Mouse (Mus musculus): Measurements from ENCODE around the gene Pacrg. TPM values are rescaled to one million over a fixed set of nuclear protein-coding genes. Genes with fewer than 3 reads are reported as not detected.

Pacrg gene
- polyA plus RNA-seq, 1 experiment, result 5.5 TPM

DNA sequence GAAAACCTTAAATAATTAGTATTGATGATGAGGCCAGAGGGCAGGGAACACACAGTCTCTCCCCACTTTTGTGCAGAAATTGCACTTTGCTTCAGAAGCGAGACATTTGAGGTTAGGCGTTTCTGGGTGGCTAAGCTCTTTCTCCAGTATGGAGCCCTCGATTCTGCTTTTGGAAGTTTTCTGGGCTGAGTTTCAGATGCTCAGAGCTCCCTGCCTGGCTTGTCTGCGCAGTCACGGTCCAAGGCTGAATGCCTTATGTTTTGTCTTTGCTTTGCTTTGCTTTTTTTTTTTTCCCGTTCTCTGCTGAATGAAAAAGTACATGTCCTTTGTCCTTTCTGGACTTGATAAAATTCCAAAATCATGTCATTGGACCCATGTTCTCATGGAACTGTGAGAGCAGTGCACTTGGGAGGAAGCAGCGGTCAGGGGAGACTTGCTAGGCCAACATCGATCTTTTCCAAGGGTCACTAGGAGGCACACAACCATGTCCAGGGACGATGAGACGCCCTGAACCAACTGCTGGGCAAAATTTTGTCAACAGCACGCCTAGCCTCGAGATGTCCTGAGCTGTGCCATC, 438.0 kb downstream of the Pacrg start:
- Histone ChIP-seq H3K79me3 (ENCODE audit: low read depth) (no peaks in the 10 kb centered on the region), H3K36me3 (ENCODE audit: control insufficient read depth, insufficient read depth) (no peaks in the 10 kb centered on the region), H3K79me2 (ENCODE audit: control insufficient read depth, insufficient read depth) (no peaks in the 10 kb centered on the region), H3K4me3 (ENCODE audit: insufficient read depth, poor library complexity, severe bottlenecking) (no peak overlapping the region), H3ac (ENCODE audit: control insufficient read depth, insufficient read length, low read depth) (no peak overlapping the region), H3K27me3 (ENCODE audit: control insufficient read depth, insufficient read depth, insufficient read length) (no peaks in the 10 kb centered on the region)
- TF ChIP-seq USF1 (IDR thresholded peaks at IDR 0.05; ENCODE audit: low read depth) (no peak), FOSL1 (IDR thresholded peaks at IDR 0.05; ENCODE audit: insufficient read depth, low read length, poor library complexity, severe bottlenecking) (no peak), MYOG (IDR thresholded peaks at IDR 0.05; ENCODE audit: control insufficient read depth, extremely low read depth, insufficient read length) (no peak), MAX (IDR thresholded peaks at IDR 0.05) (no peak), CTCF (IDR thresholded peaks at IDR 0.05; ENCODE audit: control insufficient read depth, insufficient read depth, insufficient read length) (no peak), CEBPB (IDR thresholded peaks at IDR 0.05; ENCODE audit: low read depth) (no peak), MYOD1 (IDR thresholded peaks at IDR 0.05; ENCODE audit: control insufficient read depth, insufficient read length, low read depth) (no peak)

GRCm38 (mm10) chr17:10401529-10401928, 438.6 kb downstream of the Pacrg start:
- H3K27me3 ChIP-seq (ENCODE audit: control insufficient read depth, insufficient read depth, insufficient read length), result no peaks in the 10 kb centered on the region
- no peak for TF ChIP-seq CEBPB (IDR thresholded peaks at IDR 0.05; ENCODE audit: low read depth)
- no peak for TF ChIP-seq CTCF (IDR thresholded peaks at IDR 0.05; ENCODE audit: control insufficient read depth, insufficient read depth, insufficient read length)
- TF ChIP-seq USF1 (IDR thresholded peaks at IDR 0.05; ENCODE audit: low read depth), result no peak

GRCm38 (mm10) chr17:10399706-10400105, 440.4 kb downstream of the Pacrg start:
- H3K27me3 ChIP-seq (ENCODE audit: control insufficient read depth, insufficient read depth, insufficient read length), result no peaks in the 10 kb centered on the region
- no peaks in the 10 kb centered on the region for H3K36me3 ChIP-seq (ENCODE audit: control insufficient read depth, insufficient read depth)
- no peak overlapping the region for H3K4me3 ChIP-seq (ENCODE audit: insufficient read depth, poor library complexity, severe bottlenecking)
- H3K79me3 ChIP-seq (ENCODE audit: low read depth), result no peaks in the 10 kb centered on the region
- H3K79me2 ChIP-seq (ENCODE audit: control insufficient read depth, insufficient read depth), result no peaks in the 10 kb centered on the region
- H3ac ChIP-seq (ENCODE audit: control insufficient read depth, insufficient read length, low read depth), result no peak overlapping the region
- TF ChIP-seq FOSL1 (IDR thresholded peaks at IDR 0.05; ENCODE audit: insufficient read depth, low read length, poor library complexity, severe bottlenecking) (no peak), USF1 (IDR thresholded peaks at IDR 0.05; ENCODE audit: low read depth) (no peak), CEBPB (IDR thresholded peaks at IDR 0.05; ENCODE audit: low read depth) (no peak), MYOD1 (IDR thresholded peaks at IDR 0.05; ENCODE audit: control insufficient read depth, insufficient read length, low read depth) (no peak), CTCF (IDR thresholded peaks at IDR 0.05; ENCODE audit: control insufficient read depth, insufficient read depth, insufficient read length) (no peak), MAX (IDR thresholded peaks at IDR 0.05) (no peak), MYOG (IDR thresholded peaks at IDR 0.05; ENCODE audit: control insufficient read depth, extremely low read depth, insufficient read length) (no peak)

More at GRCm38 (mm10) chr17:10401529-10401928, 438.6 kb downstream of the Pacrg start:
- no peaks in the 10 kb centered on the region for H3K79me2 ChIP-seq (ENCODE audit: control insufficient read depth, insufficient read depth)
- no peaks in the 10 kb centered on the region for H3K79me3 ChIP-seq (ENCODE audit: low read depth)
- H3K36me3 ChIP-seq (ENCODE audit: control insufficient read depth, insufficient read depth), result no peaks in the 10 kb centered on the region
- no peak overlapping the region for H3K4me3 ChIP-seq (ENCODE audit: insufficient read depth, poor library complexity, severe bottlenecking)
- no peak overlapping the region for H3ac ChIP-seq (ENCODE audit: control insufficient read depth, insufficient read length, low read depth)

DNA sequence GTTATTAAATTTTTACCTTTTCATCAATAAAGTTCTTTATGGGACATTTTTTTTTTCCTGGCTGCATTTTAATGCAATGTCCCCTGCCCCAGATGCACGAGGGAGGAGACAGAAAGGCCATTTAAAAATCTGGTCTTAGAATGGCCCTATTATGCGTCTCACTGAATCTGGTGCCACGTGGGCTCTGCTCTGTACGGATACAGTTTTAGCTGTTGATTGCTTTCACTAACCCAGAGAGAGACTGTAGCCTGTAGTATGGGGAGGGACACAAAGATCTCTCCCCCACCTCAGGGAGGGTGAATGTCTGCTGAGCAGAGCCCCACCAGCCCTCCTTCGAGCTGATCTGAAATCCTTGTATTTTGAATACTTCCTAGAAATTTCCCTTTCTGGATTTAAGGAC, 441.2 kb downstream of the Pacrg start:
- no peaks in the 10 kb centered on the region for H3K79me2 ChIP-seq (ENCODE audit: control insufficient read depth, insufficient read depth)
- no peak for TF ChIP-seq FOSL1 (IDR thresholded peaks at IDR 0.05; ENCODE audit: insufficient read depth, low read length, poor library complexity, severe bottlenecking)
- no peak for TF ChIP-seq USF1 (IDR thresholded peaks at IDR 0.05; ENCODE audit: low read depth)
- no peak for TF ChIP-seq MAX (IDR thresholded peaks at IDR 0.05)
- no peak for TF ChIP-seq MYOG (IDR thresholded peaks at IDR 0.05; ENCODE audit: control insufficient read depth, extremely low read depth, insufficient read length)
- no peak for TF ChIP-seq CEBPB (IDR thresholded peaks at IDR 0.05; ENCODE audit: low read depth)
- no peak for TF ChIP-seq CTCF (IDR thresholded peaks at IDR 0.05; ENCODE audit: control insufficient read depth, insufficient read depth, insufficient read length)
- TF ChIP-seq MYOD1 (IDR thresholded peaks at IDR 0.05; ENCODE audit: control insufficient read depth, insufficient read length, low read depth), result no peak
- no peaks in the 10 kb centered on the region for H3K27me3 ChIP-seq (ENCODE audit: control insufficient read depth, insufficient read depth, insufficient read length)
- no peak overlapping the region for H3ac ChIP-seq (ENCODE audit: control insufficient read depth, insufficient read length, low read depth)
- no peak overlapping the region for H3K4me3 ChIP-seq (ENCODE audit: insufficient read depth, poor library complexity, severe bottlenecking)
- no peaks in the 10 kb centered on the region for H3K79me3 ChIP-seq (ENCODE audit: low read depth)
- no peaks in the 10 kb centered on the region for H3K36me3 ChIP-seq (ENCODE audit: control insufficient read depth, insufficient read depth)

GRCm38 (mm10) chr17:10397924-10398627, 442.0 kb downstream of the Pacrg start:
- no peaks in the 10 kb centered on the region for H3K79me3 ChIP-seq (ENCODE audit: low read depth)
- H3K4me3 ChIP-seq (ENCODE audit: insufficient read depth, poor library complexity, severe bottlenecking), result no peak overlapping the region
- TF ChIP-seq USF1 (IDR thresholded peaks at IDR 0.05; ENCODE audit: low read depth) (no peak), CTCF (IDR thresholded peaks at IDR 0.05; ENCODE audit: control insufficient read depth, insufficient read depth, insufficient read length) (no peak), CEBPB (IDR thresholded peaks at IDR 0.05; ENCODE audit: low read depth) (no peak), MYOD1 (IDR thresholded peaks at IDR 0.05; ENCODE audit: control insufficient read depth, insufficient read length, low read depth) (no peak), MAX (IDR thresholded peaks at IDR 0.05) (no peak), MYOG (IDR thresholded peaks at IDR 0.05; ENCODE audit: control insufficient read depth, extremely low read depth, insufficient read length) (no peak), FOSL1 (IDR thresholded peaks at IDR 0.05; ENCODE audit: insufficient read depth, low read length, poor library complexity, severe bottlenecking) (no peak)
- H3K79me2 ChIP-seq (ENCODE audit: control insufficient read depth, insufficient read depth), result no peaks in the 10 kb centered on the region
- no peaks in the 10 kb centered on the region for H3K36me3 ChIP-seq (ENCODE audit: control insufficient read depth, insufficient read depth)
- no peak overlapping the region for H3ac ChIP-seq (ENCODE audit: control insufficient read depth, insufficient read length, low read depth)
- H3K27me3 ChIP-seq (ENCODE audit: control insufficient read depth, insufficient read depth, insufficient read length), result no peaks in the 10 kb centered on the region
